Mouse (Mus musculus) heart, adult 9 months (tissue): ENCODE measurements around the gene Yars.
A peak's percentile ranks its signal among the peaks of the same experiment; 100 is the strongest.

Source experiments
- DNase-seq, 2 experiments: peaks; one replicate each; pipeline ENCODE4 v3.0.0; 2022; ENCODE audit warnings: low spot score in 2 of 2

Yars gene

GRCm38 (mm10) chr4:129189542-129190519 lies at the start of gene Yars, which contains the start of gene S100pbp:
Gene Yars (plus strand): TSS chr4:129189760.
Gene S100pbp (minus strand): TSS chr4:129189727.
- peak; percentile 96 to 97 for DNase-seq

GRCm38 (mm10) chr4:129140808-129141207 lies 48.8 kb upstream of the Yars start:
- DNase-seq, result no peak

GRCm38 (mm10) chr4:129141560-129142438 lies 47.8 kb upstream of the Yars start:
- peak; percentile 64 to 72 for DNase-seq

GRCm38 (mm10) chr4:129142439-129143045 lies 47.0 kb upstream of the Yars start:
- no peak for DNase-seq

GRCm38 (mm10) chr4:129143509-129143908 lies 46.1 kb upstream of the Yars start:
- DNase-seq, result no peak

GRCm38 (mm10) chr4:129144401-129145367 lies 44.9 kb upstream of the Yars start:
- DNase-seq, result no peak

GRCm38 (mm10) chr4:129145411-129145810 lies 44.1 kb upstream of the Yars start:
- DNase-seq, result no peak

GRCm38 (mm10) chr4:129145943-129146342 lies 43.6 kb upstream of the Yars start:
- no peak for DNase-seq

- no peak for DNase-seq
These were observed 43.2 kb upstream of the Yars start for GRCm38 (mm10) chr4:129146392-129146791.

GRCm38 (mm10) chr4:129147552-129148103 lies 41.9 kb upstream of the Yars start:
- no peak for DNase-seq

GRCm38 (mm10) chr4:129149321-129149720 lies 40.2 kb upstream of the Yars start:
- no peak for DNase-seq

GRCm38 (mm10) chr4:129151276-129151811 lies 38.2 kb upstream of the Yars start:
- no peak for DNase-seq

- DNase-seq, result no peak
These were observed 32.0 kb upstream of the Yars start for GRCm38 (mm10) chr4:129157541-129157940.

- no peak for DNase-seq
These were observed 31.0 kb upstream of the Yars start for GRCm38 (mm10) chr4:129158549-129158948.

- no peak for DNase-seq
These were observed 28.5 kb upstream of the Yars start for GRCm38 (mm10) chr4:129161076-129161475.

GRCm38 (mm10) chr4:129161581-129162255 lies 27.8 kb upstream of the Yars start:
- no peak for DNase-seq

- no peak for DNase-seq
These were observed 17.0 kb upstream of the Yars start for GRCm38 (mm10) chr4:129172529-129172928.

GRCm38 (mm10) chr4:129179560-129179959 lies 10.0 kb upstream of the Yars start:
- DNase-seq, result no peak

- DNase-seq, result no peak
These were observed 1.4 kb upstream of the Yars start for GRCm38 (mm10) chr4:129188041-129188659.
